Mouse (Mus musculus) CH12F3 (cell line): ENCODE measurements around the gene Mipep.

Source experiments
- in situ Hi-C: fragments of 300-500 bp; cut with MboI; formaldehyde crosslinking; loops from 2 replicates; pipeline ENCODE4 v1.14.3; 2020; ENCODE audit warnings: low sequenced_read_pairs

Mipep gene

DNA sequence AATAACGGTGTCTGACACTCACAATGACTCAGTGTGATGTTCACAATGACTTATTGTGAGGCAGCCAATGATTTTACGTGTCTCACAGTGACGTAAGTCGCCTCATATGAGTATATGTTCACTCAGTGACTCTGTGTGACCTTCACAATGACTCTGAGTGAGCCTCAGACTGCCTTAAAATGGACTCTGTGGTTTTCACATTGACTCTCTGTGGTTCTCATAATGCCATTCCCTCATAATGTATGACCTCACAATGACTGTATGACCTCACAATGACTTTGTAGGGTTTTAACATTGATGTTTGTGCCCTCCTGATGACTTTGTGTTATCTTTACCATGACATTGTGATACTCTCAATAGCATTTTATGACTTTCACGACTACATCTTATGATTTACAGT, 151.3 kb downstream of the Mipep start:
- in situ Hi-C loops, result no loop called here

- in situ Hi-C loops, result no loop called here
Observed at GRCm38 (mm10) chr14:60937481-60938039, 153.2 kb downstream of the Mipep start.
